Mouse (Mus musculus) layer of hippocampus, adult 2 months (tissue): ENCODE measurements around the gene Gm13693. TPM values are rescaled to one million over a fixed set of nuclear protein-coding genes. Genes with fewer than 3 reads are reported as not detected.
A peak's percentile ranks its signal among the peaks of the same experiment; 100 is the strongest.

Source experiments
- DNase-seq, 2 experiments: peaks; one replicate each; pipeline ENCODE4 v3.0.0; 2022; ENCODE audit warnings: low spot score in 2 of 2
- H3K27ac ChIP-seq: fragments of 200-600 bp; 2 replicates; pipeline ENCODE4 v1.8.1; 2022
- H3K4me3 ChIP-seq: fragments of 200-600 bp; 2 replicates; pipeline ENCODE4 v1.8.1; 2022; ENCODE audit warnings: mild to moderate bottlenecking
- CTCF ChIP-seq: fragments of 200-600 bp; conservative IDR thresholded peaks from 2 replicates; pipeline ENCODE4 v1.8.1; 2022; ENCODE audit warnings: antibody characterized with exemption, mild to moderate bottlenecking, moderate library complexity
- total RNA-seq, 2 experiments: library from RNA; stranded (reverse); gene quantifications; 2 replicates each; pipeline ENCODE4 v1.2.3; 2021

Gm13693 gene
- total RNA-seq, 2 experiments from 2014 or later, result 2.0 to 2.1 TPM

DNA sequence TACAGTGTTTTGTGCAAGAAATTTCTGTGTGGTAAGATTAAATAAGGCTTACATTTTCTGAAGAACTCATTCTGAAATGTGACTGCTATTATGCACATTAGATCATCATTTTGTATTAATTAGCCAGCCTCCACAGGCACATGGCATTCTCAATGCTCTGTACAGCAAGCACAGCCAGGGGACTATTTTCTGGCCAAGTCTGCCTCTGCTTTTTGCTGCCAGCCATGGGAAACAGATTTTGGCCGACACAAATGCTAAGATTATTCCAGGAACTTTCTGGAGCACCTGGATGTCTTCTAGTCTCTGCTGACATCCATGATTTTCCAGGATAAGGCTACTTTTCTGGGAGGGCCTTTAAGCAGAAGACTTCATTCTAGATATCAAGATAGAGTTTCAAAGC lies 47.6 kb downstream of the Gm13693 start:
- H3K27ac ChIP-seq, result peak overlapping the region; percentile 88
- peak; percentile 54 to 70 for DNase-seq
- H3K4me3 ChIP-seq, result no peak overlapping the region
- TF ChIP-seq CTCF, result no peak

DNA sequence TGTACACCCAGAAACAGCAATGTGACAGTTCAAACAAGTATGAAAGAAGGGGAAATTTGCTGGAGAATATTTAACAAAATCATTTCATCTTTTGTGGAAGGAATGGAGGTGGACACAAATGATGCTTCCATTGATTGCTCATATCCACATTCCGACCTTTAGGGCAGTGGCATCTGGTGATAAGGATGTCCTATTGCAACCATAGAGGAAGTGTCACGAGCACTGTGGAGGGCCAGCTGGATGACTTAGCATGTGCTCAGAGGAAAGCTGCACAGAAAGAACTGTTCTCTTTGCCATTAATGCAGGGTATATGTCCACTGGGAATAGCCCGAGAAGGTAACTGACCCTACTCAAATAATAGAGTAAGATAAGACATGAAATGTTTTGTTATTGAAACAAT lies 48.5 kb downstream of the Gm13693 start:
- H3K27ac ChIP-seq, result peak overlapping the region; percentile 88
- DNase-seq, result no peak
- no peak overlapping the region for H3K4me3 ChIP-seq
- TF ChIP-seq CTCF, result no peak

Other genes with a start within 250 kb of the Gm13693 start
- gene Itgav, start 237.1 kb upstream of the Gm13693 start, total RNA-seq, result 10 to 100 TPM; 68.7 to 69.5 TPM
- gene Fam171b, start 148.9 kb upstream of the Gm13693 start, total RNA-seq, result 100 to 1,000 TPM; 196 to 206 TPM
- gene Zswim2, start 20.3 kb upstream of the Gm13693 start, total RNA-seq, result not detected
- 1 to 10 TPM; 2.0 to 2.1 TPM for gene Gm13698, start 5.8 kb upstream of the Gm13693 start, total RNA-seq
- gene Gm13695, start 5.8 kb downstream of the Gm13693 start, total RNA-seq, result not detected
- gene Gm13696, start 11.6 kb downstream of the Gm13693 start, total RNA-seq, result 1 to 10 TPM; 2.0 to 2.1 TPM
- gene Gm13694, start 17.4 kb downstream of the Gm13693 start, total RNA-seq, result 1 to 10 TPM; 2.0 to 2.1 TPM
- gene Gm13697, start 23.2 kb downstream of the Gm13693 start, total RNA-seq, result 1 to 10 TPM; 2.0 to 2.1 TPM
- 1 to 10 TPM; 2.0 to 2.1 TPM for gene Gm13691, start 29.1 kb downstream of the Gm13693 start, total RNA-seq